20 mouse cellular contexts compared by ENCODE assay signal in genomic region chr8:40019281-40019943, GRCm38 (mm10).
A peak's percentile ranks its signal among the peaks of the same experiment; 100 is the strongest.
DNase-seq lines count a peak whose midpoint lies in the region; ATAC-seq and TF ChIP-seq lines count a peak whose summit lies in the region.
"Had no signal": no experiment of that assay in that cellular context is flagged by ENCODE, and none has a peak within 500 bp of the region (broad histone marks: within the 10 kb centered on the region; RNA-seq: fewer than 3 reads in every experiment).

No protein-coding gene starts in this region.

- H3K9ac ChIP-seq in heart, embryonic 16.5 days (ENCODE audit: low read length), result no peak overlapping the region
- no peak overlapping the region for H3K9ac ChIP-seq in heart, embryonic 12.5 days
- H3K9ac ChIP-seq in stomach, embryonic 15.5 days, result no peak overlapping the region
- no peak overlapping the region for H3K9ac ChIP-seq in stomach, postnatal 0 days (ENCODE audit: low read length)
- no peak overlapping the region for H3K9ac ChIP-seq in intestine, embryonic 15.5 days
- H3K9ac ChIP-seq: hindbrain, embryonic 12.5 days had no signal

- no peak for TF ChIP-seq CTCF in stomach, postnatal 0 days (IDR thresholded peaks at IDR 0.05; ENCODE audit: low read depth)

- no peak overlapping the region for H3K4me2 ChIP-seq in heart, embryonic 16.5 days (ENCODE audit: low read depth, low read length)
- no peak overlapping the region for H3K4me2 ChIP-seq in heart, embryonic 12.5 days
- H3K4me2 ChIP-seq in stomach, embryonic 15.5 days, result no peak overlapping the region
- H3K4me2 ChIP-seq in stomach, postnatal 0 days (replicated peaks; ENCODE audit: low read depth), result no peak overlapping the region
- H3K4me2 ChIP-seq in intestine, embryonic 15.5 days (replicated peaks), result no peak overlapping the region
- H3K4me2 ChIP-seq: hindbrain, embryonic 12.5 days had no signal

- TF ChIP-seq EP300 in stomach, postnatal 0 days (optimal IDR thresholded peaks at IDR 0.05), result no peak

- ATAC-seq in heart, embryonic 16.5 days (replicated peaks; ENCODE audit: extremely low read depth, insufficient read depth, low FRiP score), result no peak
- ATAC-seq in heart, embryonic 12.5 days (ENCODE audit: insufficient number of reproducible peaks, low FRiP score), result no peak
- peak; percentile 70; the same call in 1 of the 2 replicates for ATAC-seq in stomach, embryonic 15.5 days (ENCODE audit: insufficient read depth, low FRiP score, low read depth)
- ATAC-seq in stomach, postnatal 0 days (ENCODE audit: low FRiP score, low TSS enrichment), result no peak
- ATAC-seq in intestine, embryonic 15.5 days, result peak; percentile 96
- ATAC-seq: forebrain, embryonic 14.5 days; hindbrain, embryonic 16.5 days; inflammation-experienced regulatory T-cells, adult 6 months had no signal

- peak overlapping the region; percentile 45; the same call in 1 of the 2 replicates for H3K27ac ChIP-seq in heart, embryonic 16.5 days (ENCODE audit: low read length)
- no peak overlapping the region for H3K27ac ChIP-seq in heart, embryonic 12.5 days (ENCODE audit: poor library complexity, severe bottlenecking)
- no peak overlapping the region for H3K27ac ChIP-seq in stomach, embryonic 15.5 days
- no peak overlapping the region for H3K27ac ChIP-seq in stomach, postnatal 0 days (replicated peaks)
- no peak overlapping the region for H3K27ac ChIP-seq in intestine, embryonic 15.5 days
- H3K27ac ChIP-seq: embryonic facial prominence, embryonic 10.5 days; gastrocnemius, adult 2 months; hindbrain, embryonic 12.5 days had no signal

- H3K4me3 ChIP-seq in heart, embryonic 16.5 days (ENCODE audit: low read length), result no peak overlapping the region
- no peak overlapping the region for H3K4me3 ChIP-seq in heart, embryonic 12.5 days
- no peak overlapping the region for H3K4me3 ChIP-seq in stomach, embryonic 15.5 days (replicated peaks)
- no peak overlapping the region for H3K4me3 ChIP-seq in stomach, postnatal 0 days (ENCODE audit: low read depth, low read length)
- no peak overlapping the region for H3K4me3 ChIP-seq in intestine, embryonic 15.5 days (replicated peaks)
- H3K4me3 ChIP-seq: embryonic facial prominence, embryonic 10.5 days; gastrocnemius, adult 2 months; hindbrain, embryonic 12.5 days had no signal

- WGBS in heart, embryonic 16.5 days, result 71% methylated on average over 5 of the region's 5 CpGs
- WGBS in heart, embryonic 12.5 days, result 74% methylated on average over 5 of the region's 5 CpGs
- 67% methylated on average over 5 of the region's 5 CpGs for WGBS in stomach, embryonic 15.5 days
- 56% methylated on average over 5 of the region's 5 CpGs for WGBS in stomach, postnatal 0 days
- 66% methylated on average over 5 of the region's 5 CpGs for WGBS in intestine, embryonic 15.5 days

- H3K9me3 ChIP-seq in heart, embryonic 16.5 days (replicated peaks; ENCODE audit: control insufficient read depth, low read length), result no peaks in the 10 kb centered on the region
- H3K9me3 ChIP-seq in heart, embryonic 12.5 days (replicated peaks), result 0 out of 2 replicates have a peak, but pooled peaks cover 4% of the 10 kb centered on the region
- H3K9me3 ChIP-seq in stomach, embryonic 15.5 days, result no peaks in the 10 kb centered on the region
- no peaks in the 10 kb centered on the region for H3K9me3 ChIP-seq in stomach, postnatal 0 days (ENCODE audit: control insufficient read depth, low read length)
- H3K9me3 ChIP-seq in intestine, embryonic 15.5 days, result no peaks in the 10 kb centered on the region
- H3K9me3 ChIP-seq: embryonic facial prominence, embryonic 10.5 days; hindbrain, embryonic 12.5 days had no signal

- no peaks in the 10 kb centered on the region for H3K36me3 ChIP-seq in heart, embryonic 16.5 days (ENCODE audit: control insufficient read depth, insufficient read depth)
- no peaks in the 10 kb centered on the region for H3K36me3 ChIP-seq in heart, embryonic 12.5 days
- no peaks in the 10 kb centered on the region for H3K36me3 ChIP-seq in stomach, embryonic 15.5 days
- H3K36me3 ChIP-seq in stomach, postnatal 0 days (ENCODE audit: control insufficient read depth, insufficient read depth, low read length), result no peaks in the 10 kb centered on the region
- no peaks in the 10 kb centered on the region for H3K36me3 ChIP-seq in intestine, embryonic 15.5 days
- H3K36me3 ChIP-seq: embryonic facial prominence, embryonic 10.5 days; hindbrain, embryonic 12.5 days had no signal

- DNase-seq in stomach, postnatal 0 days (ENCODE audit: low spot score), result no peak
- DNase-seq in right cerebral cortex, postnatal 14 days, result no peak
- DNase-seq in yolk sac, embryonic 10.5 days (ENCODE audit: low spot score), result no peak
- DNase-seq: adrenal gland, postnatal 10 days; cerebellum, adult 11-12 months; cerebellum, adult 9-11 months; cerebellum, postnatal 36 days; gastrocnemius, adult 2 months; gastrocnemius, postnatal 25 days; heart, postnatal 4 days; kidney, adult 8-10 months had no signal

- H3K27me3 ChIP-seq in heart, embryonic 16.5 days (ENCODE audit: control insufficient read depth, insufficient read depth, low read length), result no peaks in the 10 kb centered on the region
- H3K27me3 ChIP-seq in heart, embryonic 12.5 days (replicated peaks), result no peaks in the 10 kb centered on the region
- no peaks in the 10 kb centered on the region for H3K27me3 ChIP-seq in stomach, embryonic 15.5 days (replicated peaks)
- no peaks in the 10 kb centered on the region for H3K27me3 ChIP-seq in stomach, postnatal 0 days (ENCODE audit: control insufficient read depth, insufficient read depth, low read length)
- no peaks in the 10 kb centered on the region for H3K27me3 ChIP-seq in intestine, embryonic 15.5 days (replicated peaks)
- H3K27me3 ChIP-seq: hindbrain, embryonic 12.5 days had no signal

- peaks cover 4% of the 10 kb centered on the region for H3K4me1 ChIP-seq in heart, embryonic 16.5 days (ENCODE audit: control insufficient read depth, insufficient read depth, low read length)
- peaks cover 4% of the 10 kb centered on the region; the same call in 1 of the 2 replicates for H3K4me1 ChIP-seq in heart, embryonic 12.5 days (replicated peaks)
- H3K4me1 ChIP-seq in stomach, embryonic 15.5 days, result no peaks in the 10 kb centered on the region
- H3K4me1 ChIP-seq in stomach, postnatal 0 days (replicated peaks; ENCODE audit: control insufficient read depth, insufficient read depth), result no peaks in the 10 kb centered on the region
- no peaks in the 10 kb centered on the region for H3K4me1 ChIP-seq in intestine, embryonic 15.5 days (replicated peaks)
- H3K4me1 ChIP-seq: embryonic facial prominence, embryonic 10.5 days; hindbrain, embryonic 12.5 days had no signal

Comparison
In these comparisons a context has a peak if more than half of its experiments do, and no peak if none do; other contexts are left out.
1. ATAC-seq: peak in stomach, embryonic 15.5 days (single experiment) and intestine, embryonic 15.5 days (single experiment); none in heart, embryonic 16.5 days (single experiment), heart, embryonic 12.5 days (single experiment) and stomach, postnatal 0 days (single experiment).